Mouse (Mus musculus): Measurements from ENCODE around the gene Btn2a2.

- TF ChIP-seq CTCF (IDR thresholded peaks at IDR 0.05; ENCODE audit: low read depth, low read length) (no peak), POLR2A (IDR thresholded peaks at IDR 0.05; ENCODE audit: insufficient read depth, low read length) (no peak)
Measured at GRCm38 (mm10) chr13:23510127-23510526, 21.5 kb upstream of the Btn2a2 start.

All from ES-Bruce4 (cell line).